Mouse (Mus musculus) MEL (cell line): Measurements from ENCODE around the gene Nf2.

Experiments used
- CTCF ChIP-seq, 3 experiments: IDR thresholded peaks in 2 of 3; conservative IDR thresholded peaks in 1 of 3; 2 replicates each; pipeline ENCODE4 v1.5.1; 2011 to 2012; ENCODE audit warnings: low read length in 3 of 3, low read depth in 2 of 3, mild to moderate bottlenecking in 2 of 3, improper control_type of control experiment in 1 of 3, inconsistent platforms in 1 of 3, mixed read lengths in 1 of 3, moderate library complexity in 1 of 3; ENCODE audit not compliant: control insufficient read depth in 1 of 3, insufficient read depth in 1 of 3, poor library complexity in 1 of 3, severe bottlenecking in 1 of 3
- JUND ChIP-seq: IDR thresholded peaks from 2 replicates; pipeline ENCODE4 v1.6.1; 2011; ENCODE audit warnings: low read depth, mild to moderate bottlenecking, improper control_type of control experiment, low read length
- TAL1 ChIP-seq: IDR thresholded peaks from 2 replicates; pipeline ENCODE4 v1.6.1; 2012; ENCODE audit warnings: mild to moderate bottlenecking, inconsistent platforms, low read length, moderate library complexity, mixed read lengths
- ZC3H11A ChIP-seq: IDR thresholded peaks from 2 replicates; pipeline ENCODE4 v1.6.1; 2012; ENCODE audit warnings: low read depth, mild to moderate bottlenecking, inconsistent platforms, low read length, improper control_type of control experiment
- ZNF384 ChIP-seq: IDR thresholded peaks from 2 replicates; pipeline ENCODE4 v1.6.1; 2012; ENCODE audit warnings: low read depth, mild to moderate bottlenecking, inconsistent platforms, low read length, improper control_type of control experiment

GRCm38 (mm10) chr11:4804921-4805562 is 44.3 kb downstream of the Nf2 start:
- TF ChIP-seq JUND = no peak
- no peak for TF ChIP-seq CTCF (IDR thresholded peaks at IDR 0.05 in 2 of 3, conservative IDR thresholded peaks at IDR 0.05 in 1 of 3; ENCODE audit: control insufficient read depth in 1 of 3, insufficient read depth in 1 of 3, low read depth in 2 of 3, low read length in 3 of 3, poor library complexity in 1 of 3, severe bottlenecking in 1 of 3)
- TF ChIP-seq TAL1 = no peak
- no peak for TF ChIP-seq ZC3H11A
- no peak for TF ChIP-seq ZNF384
